Mouse (Mus musculus) MEL (cell line): ENCODE measurements at regions not wholly inside any gene's neighbourhood (a gene's known extent, or its start where the extent isn't known, plus 50 kb on each side); places are given as distances from the start of the nearest gene placed in this dataset.

ENCODE experiments used
- CHD2 ChIP-seq: IDR thresholded peaks from 2 replicates; pipeline ENCODE4 v1.6.1; 2011; ENCODE audit warnings: low read length, improper control_type of control experiment
- MAZ ChIP-seq: IDR thresholded peaks from 2 replicates; pipeline ENCODE4 v1.6.1; 2012; ENCODE audit warnings: low read depth, mild to moderate bottlenecking, inconsistent platforms, low read length, improper control_type of control experiment
- POLR2A ChIP-seq, 2 experiments: IDR thresholded peaks; 2 replicates each; pipeline ENCODE4 v1.6.1; 2011 to 2012; ENCODE audit warnings: low read length in 2 of 2, mild to moderate bottlenecking in 2 of 2, control low read depth in 1 of 2, improper control_type of control experiment in 1 of 2, low read depth in 1 of 2, moderate library complexity in 1 of 2; ENCODE audit not compliant: control insufficient read depth in 1 of 2, insufficient read depth in 1 of 2, poor library complexity in 1 of 2
- POLR2AphosphoS2 ChIP-seq: IDR thresholded peaks from 2 replicates; pipeline ENCODE4 v1.6.1; 2011; ENCODE audit warnings: low read length, improper control_type of control experiment

DNA sequence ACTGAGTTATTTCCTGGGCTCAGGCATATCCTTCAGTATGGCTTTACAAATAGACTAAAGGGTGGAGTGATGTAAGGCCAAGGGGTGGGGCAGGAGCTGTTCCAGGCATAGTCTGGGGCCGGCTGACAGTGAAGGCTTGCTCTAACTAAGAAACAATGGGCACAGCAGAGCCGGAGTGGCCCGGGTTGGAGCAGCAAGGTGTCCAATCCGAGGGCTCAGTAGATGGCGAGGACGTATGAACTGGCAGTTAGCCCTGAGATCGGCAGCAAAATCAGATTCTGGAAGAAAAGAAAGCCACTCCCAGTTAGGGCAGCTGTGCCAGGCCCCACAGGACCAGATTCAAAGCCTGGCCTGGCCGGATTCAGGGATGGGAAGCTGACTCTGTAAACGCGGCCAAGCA, 100.5 kb upstream of the Vps8 start:
- TF ChIP-seq POLR2A (IDR thresholded peaks at IDR 0.05; ENCODE audit: control insufficient read depth in 1 of 2, insufficient read depth in 1 of 2, low read depth in 1 of 2, low read length in 2 of 2, poor library complexity in 1 of 2) (no peak), CHD2 (no peak), MAZ (no peak), POLR2AphosphoS2 (no peak)
